ENCODE assay signal across 15 mouse cellular contexts in genomic region chr3:57181587-57181986, GRCm38 (mm10).
DNase-seq lines count a peak whose midpoint lies in the region.
"Had no signal": no experiment of that assay in that cellular context is flagged by ENCODE, and none has a peak within 500 bp of the region (broad histone marks: within the 10 kb centered on the region; RNA-seq: fewer than 3 reads in every experiment).

No protein-coding gene starts in this region.

- H3K4me3 ChIP-seq in brown adipose tissue, adult 24 weeks (ENCODE audit: insufficient read depth, low read depth, low read length): no peak overlapping the region
- H3K4me3 ChIP-seq: gastrocnemius, adult 2 months had no signal

- H3K27ac ChIP-seq in brown adipose tissue, adult 24 weeks (replicated peaks; ENCODE audit: low read depth, low read length): peak overlapping the region; percentile 24
- H3K27ac ChIP-seq: gastrocnemius, adult 2 months had no signal

- H3K4me1 ChIP-seq in brown adipose tissue, adult 24 weeks (ENCODE audit: control insufficient read depth, insufficient read depth, insufficient read length, low read length): peaks cover 6% of the 10 kb centered on the region

- peak; percentile 12 to 22 for DNase-seq in cerebellum, postnatal 10 days
- DNase-seq in cerebellum, adult 11 months: no peak
- peak; percentile 2 to 4 for DNase-seq in kidney, postnatal 4 days
- DNase-seq in kidney, adult 11 months: no peak
- peak; percentile 63 for DNase-seq in adrenal gland, adult 2 months
- DNase-seq in left cerebral cortex, adult 11 months (ENCODE audit: low spot score): no peak
- DNase-seq in T-cell, adult 2 months (ENCODE audit: low spot score): no peak
- DNase-seq: forebrain, postnatal 0 days; gastrocnemius, adult 2 months; kidney, adult 9 months; left cerebral cortex, postnatal 4 days; lung, adult 18-20 months; midbrain, embryonic 14.5 days; thymus, postnatal 25 days had no signal

Comparison
In these comparisons a context has a peak if more than half of its experiments do, and no peak if none do; other contexts are left out.
1. DNase-seq: peak in cerebellum, postnatal 10 days (2 of 2), kidney, postnatal 4 days (2 of 2) and adrenal gland, adult 2 months (single experiment); none in cerebellum, adult 11 months (single experiment), kidney, adult 11 months (single experiment), left cerebral cortex, adult 11 months (single experiment) and T-cell, adult 2 months (single experiment).